Mouse (Mus musculus): Measurements from ENCODE around the gene Map2k1. TPM values are rescaled to one million over a fixed set of nuclear protein-coding genes. Genes with fewer than 3 reads are reported as not detected.

Gene Map2k1
- total RNA-seq, 4 experiments from 2014 or later = 290 to 306 (median 301) TPM

DNA sequence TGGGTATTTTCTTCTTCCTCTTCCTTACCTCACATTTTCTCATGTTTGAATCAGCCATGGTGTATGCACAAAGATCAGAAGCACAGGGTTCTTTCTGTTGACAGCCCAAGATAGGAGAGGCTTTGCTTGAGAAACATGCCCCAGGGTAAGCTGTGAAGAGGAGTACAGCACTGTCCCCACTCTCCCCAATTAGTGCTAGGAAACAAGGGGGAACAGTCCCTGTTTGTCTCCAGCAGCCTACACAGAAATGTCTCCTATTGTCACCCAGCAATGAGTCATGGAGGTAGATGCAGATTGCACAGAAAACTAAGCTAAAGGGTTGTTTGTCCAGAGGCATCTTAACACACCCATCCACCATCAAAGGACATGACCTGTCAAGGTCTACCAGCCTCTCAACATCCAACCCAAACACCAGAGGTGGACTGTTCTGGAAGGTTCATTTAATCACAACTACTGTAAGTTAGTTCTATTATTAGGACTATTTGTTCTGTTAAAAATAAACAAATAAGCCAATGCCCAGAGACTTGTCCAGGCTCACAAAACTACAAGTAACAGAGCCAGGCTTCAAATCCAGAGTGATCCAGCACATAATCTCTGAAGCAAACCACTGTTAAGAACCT, 3.2 kb downstream of the Map2k1 start:
- no peak for DNase-seq (ENCODE audit: low spot score in 2 of 2)

DNA sequence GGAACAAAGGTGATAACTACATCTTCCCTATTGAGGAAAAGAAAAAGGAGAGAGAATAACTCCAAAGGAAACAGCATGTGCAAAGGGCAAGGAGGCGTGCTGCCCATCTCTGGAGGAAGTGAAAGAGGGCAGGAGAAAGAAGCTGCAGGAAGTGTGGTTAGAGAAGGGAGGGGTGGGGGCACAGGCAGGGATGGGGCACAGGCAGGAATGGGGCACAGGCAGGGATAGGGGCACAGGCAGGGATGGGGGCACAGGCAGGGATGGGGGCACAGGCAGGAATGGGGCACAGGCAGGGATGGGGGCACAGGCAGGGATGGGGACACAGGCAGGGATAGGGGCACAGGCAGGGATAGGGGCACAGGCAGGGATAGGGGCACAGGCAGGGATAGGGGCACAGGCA, 4.1 kb downstream of the Map2k1 start:
- no peak for DNase-seq (ENCODE audit: low spot score in 2 of 2)

DNA sequence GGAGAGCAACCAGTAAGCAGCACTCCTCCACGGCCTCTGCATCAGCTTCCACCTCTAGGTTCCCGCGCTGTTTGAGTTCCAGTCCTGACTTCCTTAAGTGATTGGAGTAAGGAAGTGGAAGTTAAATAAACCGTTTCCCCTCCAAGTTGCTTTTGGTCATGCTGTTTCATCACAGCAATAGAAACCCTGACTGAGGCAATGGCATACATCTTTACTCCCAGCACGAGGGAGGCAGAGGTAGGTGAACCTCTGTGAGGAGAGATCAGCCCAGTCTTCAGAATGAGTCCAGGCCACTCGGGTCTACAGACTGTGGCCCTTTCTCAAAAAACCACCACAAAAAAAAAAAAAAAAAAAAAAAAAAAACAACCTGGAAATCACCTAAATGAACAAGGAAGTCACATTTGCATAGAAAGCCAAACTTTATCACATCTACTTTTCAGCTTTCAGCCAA, 11.0 kb downstream of the Map2k1 start:
- no peak for DNase-seq (ENCODE audit: low spot score in 2 of 2)

DNA sequence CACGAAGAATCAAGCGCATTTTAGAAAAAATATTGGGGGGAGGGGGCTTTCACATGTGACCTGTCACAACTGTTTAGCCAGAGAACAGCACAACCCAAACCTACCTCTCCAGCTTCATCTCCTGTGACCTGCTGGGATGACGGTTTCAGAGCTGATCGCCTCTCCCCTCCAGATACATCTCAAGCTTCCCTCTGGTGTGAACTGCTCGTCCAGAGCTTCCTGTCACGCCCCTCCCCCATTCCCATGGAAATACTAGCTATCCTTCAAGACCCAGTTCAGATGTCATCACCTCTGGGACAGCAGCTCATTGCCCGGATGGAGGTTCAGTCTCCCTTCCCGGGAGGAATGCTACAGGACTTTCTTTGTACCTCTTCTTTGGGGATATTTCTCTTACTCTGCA, 12.8 kb downstream of the Map2k1 start:
- DNase-seq (ENCODE audit: low spot score in 2 of 2) = no peak

DNA sequence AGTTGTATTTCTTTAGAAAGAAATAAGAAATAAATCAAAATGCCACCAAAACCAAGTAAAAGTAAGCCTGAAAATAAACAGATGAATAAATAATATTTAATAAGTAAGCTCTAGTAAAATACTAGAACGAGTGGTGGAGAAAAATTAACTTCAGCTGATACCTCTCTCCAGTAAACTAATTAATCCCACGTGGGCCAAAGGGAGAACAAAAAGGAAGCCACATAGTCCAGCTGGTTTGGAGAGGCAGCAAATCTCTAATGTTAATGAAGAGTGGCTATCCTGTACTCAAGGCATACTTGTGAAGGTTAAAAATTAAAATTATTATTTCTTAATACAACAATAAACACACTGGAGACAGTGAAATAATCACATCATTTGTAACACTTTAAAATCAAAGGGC, 13.3 kb downstream of the Map2k1 start:
- DNase-seq (ENCODE audit: low spot score in 2 of 2) = no peak

DNA sequence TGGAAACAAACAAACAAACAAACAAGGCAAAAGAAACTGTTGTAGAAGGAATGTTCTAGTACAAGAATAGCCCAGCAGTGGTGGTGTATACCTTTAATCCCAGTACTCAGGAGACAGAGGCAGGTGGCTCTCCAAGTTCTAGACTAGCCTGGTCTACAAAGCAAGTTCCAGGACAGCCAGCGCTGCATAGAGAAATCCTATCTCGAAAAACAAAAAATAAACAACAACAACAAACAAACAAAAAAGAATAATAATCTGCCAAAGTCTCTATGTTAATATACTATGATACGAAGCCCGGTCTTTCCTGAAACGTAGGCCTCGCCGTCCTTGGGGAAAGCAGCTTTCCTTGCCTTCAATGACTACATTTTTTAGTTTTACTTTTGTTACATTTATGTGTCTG, 17.4 kb downstream of the Map2k1 start:
- no peak for DNase-seq (ENCODE audit: low spot score in 2 of 2)

DNA sequence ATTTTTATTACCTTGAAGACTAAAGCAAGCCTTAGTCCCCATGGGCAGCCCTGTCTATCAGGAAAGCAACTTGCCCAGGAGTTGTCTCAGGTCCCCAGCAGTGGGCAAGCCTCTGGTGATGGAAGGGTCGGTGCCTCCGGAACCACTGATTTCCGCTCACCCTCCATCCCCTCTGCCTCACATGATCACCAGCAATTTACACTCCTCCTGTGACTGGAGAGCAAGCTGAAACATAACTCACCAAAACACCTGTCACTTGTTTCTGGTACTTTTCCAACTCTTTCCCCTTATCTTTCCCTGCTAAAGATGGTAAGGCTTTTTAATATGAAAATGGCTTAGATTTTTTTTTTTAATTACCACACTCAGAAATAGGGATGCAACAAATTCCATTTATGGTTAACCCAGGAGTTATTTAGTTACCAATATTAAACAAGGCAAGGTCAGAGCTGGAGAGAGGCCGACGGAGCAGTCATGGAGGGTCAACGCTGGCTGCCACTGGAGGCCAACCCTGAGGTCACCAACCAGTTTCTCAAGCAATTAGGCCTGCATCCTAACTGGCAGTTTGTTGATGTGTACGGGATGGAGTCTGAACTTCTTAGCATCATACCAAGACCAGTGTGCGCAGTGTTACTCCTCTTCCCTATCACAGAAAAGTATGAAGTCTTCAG, 18.5 kb downstream of the Map2k1 start, which contains the start of gene Uchl4:
Gene Uchl4 (plus strand): TSS at position 434 of the 668 bp plus-strand sequence.
- no peak for DNase-seq (ENCODE audit: low spot score in 2 of 2)

DNA sequence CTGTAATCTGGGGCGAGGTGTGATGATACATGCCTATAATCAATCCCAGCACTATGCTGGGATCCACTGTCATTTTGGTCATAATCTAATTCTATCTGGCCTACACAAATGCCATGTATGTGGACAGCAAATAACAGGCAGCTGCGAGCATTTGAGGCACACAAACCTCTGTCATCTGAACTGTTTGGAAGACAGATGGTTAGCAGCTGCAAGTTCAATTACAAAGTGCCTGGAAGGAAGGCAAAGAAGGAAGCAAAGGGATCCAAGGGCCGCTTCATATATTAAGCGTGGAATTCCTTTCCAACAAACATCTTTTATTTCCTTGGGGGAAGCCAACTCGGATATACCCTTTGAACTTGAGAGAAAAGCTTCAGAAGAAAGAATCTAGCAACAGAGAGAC, 19.8 kb downstream of the Map2k1 start:
- no peak for DNase-seq (ENCODE audit: low spot score in 2 of 2)

DNA sequence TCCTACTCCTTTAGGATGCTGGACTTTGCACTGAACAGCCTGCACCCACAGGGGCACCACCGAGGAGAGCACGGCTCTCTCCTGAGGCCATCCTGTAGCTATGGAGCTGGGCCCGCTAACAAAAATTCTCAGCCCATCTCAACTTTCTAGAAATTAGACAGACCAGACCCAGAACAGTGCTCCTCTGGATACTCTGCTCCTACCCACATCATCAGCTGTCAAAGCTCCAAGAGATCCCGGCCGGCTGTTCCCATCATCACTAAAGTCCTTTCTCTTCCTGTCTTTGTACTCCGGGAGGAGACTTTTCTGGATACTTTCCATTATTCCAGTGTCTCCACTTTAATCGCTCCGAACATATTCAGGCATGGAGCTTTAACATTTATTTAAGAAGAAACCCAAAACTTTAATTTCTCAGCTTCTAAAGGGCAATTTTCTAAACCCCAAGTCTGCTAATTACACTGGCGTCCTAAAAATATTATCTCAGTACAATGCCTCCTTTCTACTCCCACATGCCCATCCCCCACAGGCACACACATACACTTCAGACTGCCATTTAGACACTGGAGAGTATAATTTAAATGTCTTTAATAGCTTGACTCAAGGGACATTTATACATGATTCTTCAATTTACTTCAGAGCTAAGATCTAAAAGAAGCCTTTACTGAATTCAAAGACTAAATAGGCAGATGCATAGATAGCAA, 21.0 kb downstream of the Map2k1 start:
- DNase-seq (ENCODE audit: low spot score in 2 of 2) = no peak

DNA sequence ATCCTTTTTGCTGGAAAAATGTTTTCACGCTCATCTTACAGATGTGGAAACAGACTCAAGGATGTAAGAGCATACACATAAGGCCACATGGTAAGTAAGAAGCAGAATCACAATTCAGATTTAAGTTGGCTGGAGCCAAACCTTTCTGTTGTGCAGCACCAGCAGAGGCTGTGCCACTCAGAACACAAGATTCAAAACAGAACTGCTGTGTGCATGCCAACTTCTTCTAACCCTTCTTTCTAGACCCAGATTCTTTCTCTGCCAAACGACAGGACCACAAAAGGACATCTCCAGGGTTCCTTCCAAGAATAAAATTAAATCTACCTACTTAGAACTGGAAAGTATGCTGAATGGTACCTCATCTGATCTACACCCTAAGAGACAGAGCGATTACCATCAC, 21.8 kb downstream of the Map2k1 start:
- DNase-seq (ENCODE audit: low spot score in 2 of 2) = no peak

DNA sequence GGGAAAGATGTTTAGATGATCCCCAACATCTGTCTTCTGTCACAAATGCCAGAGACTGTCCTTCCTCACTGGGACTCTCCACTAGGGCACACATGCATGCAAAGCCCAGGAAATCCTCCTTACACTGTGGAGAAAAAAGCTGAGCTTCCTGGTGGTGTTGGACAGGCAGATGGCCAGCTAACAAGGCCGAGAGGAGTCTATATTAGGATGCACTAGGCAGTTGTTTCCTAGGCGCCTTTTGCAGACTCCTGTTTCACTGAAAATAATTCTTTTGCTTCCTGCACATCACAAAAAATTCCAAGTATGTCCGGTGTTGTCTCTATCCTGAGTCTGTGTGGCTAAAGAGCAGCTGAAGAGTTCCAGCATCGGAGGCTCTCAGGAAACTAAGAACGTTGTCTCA, 22.3 kb downstream of the Map2k1 start:
- no peak for DNase-seq (ENCODE audit: low spot score in 2 of 2)

DNA sequence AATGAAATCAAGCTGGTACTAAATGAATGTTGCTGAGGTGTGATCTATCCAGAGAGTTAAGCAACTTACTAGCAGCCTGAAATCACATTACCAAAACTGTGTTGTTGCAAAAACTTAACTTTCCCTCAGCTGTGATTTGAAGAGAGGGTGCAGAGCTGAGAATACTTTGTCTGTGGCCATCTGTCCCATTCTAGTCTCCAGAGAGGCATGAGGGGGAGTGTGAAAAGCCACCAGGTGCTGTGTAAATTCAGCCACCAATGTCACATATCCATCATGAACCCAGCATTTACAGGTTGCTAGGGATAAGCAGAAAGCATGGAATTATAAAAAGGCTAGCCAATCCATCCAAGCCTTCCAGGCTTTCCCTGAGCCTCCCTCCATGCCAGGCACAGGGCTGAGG, 24.5 kb downstream of the Map2k1 start:
- DNase-seq (ENCODE audit: low spot score in 2 of 2) = no peak

DNA sequence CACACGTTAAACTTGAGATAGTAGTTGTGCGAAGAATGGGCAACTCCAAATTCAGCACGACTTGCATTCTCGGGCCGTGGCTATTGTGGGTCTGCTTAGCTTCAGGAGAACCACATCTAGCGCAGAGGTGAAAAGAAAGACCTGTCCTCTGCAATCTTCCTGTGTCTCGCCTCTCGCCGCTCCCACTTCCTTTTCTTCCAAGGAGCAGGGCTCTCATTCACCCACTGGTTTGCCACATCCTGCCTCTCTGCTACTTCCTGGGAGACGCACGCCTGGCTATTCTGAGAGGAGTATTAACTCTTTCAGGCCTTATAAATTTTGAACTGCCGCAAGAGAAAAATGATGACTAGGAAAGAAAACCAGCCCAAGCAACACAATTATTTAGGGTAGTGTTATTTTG, 25.7 kb downstream of the Map2k1 start:
- no peak for DNase-seq (ENCODE audit: low spot score in 2 of 2)

DNA sequence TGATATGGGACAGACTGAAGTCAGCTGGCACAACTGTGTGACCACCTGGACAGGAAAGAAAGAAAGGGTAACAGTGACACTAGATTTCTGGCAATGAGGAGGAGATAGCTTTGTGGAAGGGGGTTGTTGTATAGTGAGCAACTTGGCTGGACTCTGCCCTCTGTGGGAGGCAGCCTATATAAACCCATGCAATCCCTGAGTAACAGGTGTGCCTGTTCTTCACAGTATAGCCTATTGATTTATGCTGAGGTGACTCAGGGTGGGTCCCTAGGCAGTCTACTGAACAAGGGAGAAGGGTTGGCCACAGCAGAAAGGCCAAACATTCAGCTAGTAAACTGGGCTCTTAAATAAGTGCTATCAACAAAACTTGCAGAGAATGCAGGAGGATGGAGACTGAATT, 27.6 kb downstream of the Map2k1 start:
- DNase-seq (ENCODE audit: low spot score in 2 of 2) = no peak

DNA sequence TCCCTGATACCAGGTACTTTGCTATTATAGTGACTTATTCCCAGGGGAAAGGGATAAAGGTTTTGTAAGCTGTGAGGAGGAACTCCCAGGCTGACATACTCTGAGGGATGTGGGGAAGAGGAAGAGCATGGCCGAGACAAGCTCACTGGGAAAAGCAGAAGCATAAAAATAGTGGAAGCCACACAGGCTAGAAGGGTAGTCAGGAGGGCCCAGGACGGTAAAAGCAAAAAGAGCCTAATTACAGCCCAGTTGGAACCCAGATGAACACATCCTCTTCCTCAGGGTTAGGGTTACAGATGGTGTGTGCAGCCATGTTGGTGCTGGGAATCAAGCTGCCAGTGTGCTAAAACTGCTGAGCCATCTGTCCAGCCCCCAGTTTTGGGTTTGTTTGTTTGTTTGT, 31.3 kb downstream of the Map2k1 start:
- no peak for DNase-seq (ENCODE audit: low spot score in 2 of 2)

DNA sequence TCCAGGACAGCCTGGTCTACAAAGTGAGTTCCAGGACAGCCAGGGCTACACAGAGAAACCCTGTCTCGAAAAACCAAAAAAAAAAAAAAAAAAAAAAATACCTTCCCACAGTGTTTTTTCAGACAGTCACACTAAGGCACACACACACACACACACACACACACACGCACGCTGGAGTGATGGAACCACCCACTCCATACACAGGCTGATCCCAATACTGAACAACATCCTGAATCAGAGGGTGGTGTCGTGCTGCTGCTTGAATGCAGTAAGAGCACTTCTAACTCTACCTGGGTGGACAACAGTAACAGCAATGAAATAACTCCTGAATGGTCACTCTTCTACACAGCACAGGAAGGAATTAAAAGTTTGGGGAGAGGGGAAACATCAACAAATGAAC, 32.0 kb downstream of the Map2k1 start:
- DNase-seq (ENCODE audit: low spot score in 2 of 2) = no peak

DNA sequence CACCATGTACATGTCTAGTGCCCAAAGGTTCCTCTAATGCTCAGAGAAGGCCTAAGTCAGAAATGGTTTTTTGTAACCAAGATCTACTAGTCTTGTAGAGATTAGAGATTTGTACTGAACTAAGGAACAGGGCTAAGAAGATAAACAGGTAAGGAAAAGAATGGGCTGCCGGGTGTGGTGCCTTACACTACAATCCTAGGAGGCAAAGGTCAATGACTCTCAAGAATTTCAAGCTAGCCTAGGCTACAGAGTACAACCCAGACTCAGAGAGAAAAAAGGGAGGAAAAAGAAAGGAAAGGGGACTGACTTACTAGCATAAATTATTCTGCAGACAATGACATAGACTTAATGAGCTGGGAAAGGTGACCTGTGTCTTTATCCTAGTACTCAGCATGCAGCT, 32.8 kb downstream of the Map2k1 start:
- no peak for DNase-seq (ENCODE audit: low spot score in 2 of 2)

DNA sequence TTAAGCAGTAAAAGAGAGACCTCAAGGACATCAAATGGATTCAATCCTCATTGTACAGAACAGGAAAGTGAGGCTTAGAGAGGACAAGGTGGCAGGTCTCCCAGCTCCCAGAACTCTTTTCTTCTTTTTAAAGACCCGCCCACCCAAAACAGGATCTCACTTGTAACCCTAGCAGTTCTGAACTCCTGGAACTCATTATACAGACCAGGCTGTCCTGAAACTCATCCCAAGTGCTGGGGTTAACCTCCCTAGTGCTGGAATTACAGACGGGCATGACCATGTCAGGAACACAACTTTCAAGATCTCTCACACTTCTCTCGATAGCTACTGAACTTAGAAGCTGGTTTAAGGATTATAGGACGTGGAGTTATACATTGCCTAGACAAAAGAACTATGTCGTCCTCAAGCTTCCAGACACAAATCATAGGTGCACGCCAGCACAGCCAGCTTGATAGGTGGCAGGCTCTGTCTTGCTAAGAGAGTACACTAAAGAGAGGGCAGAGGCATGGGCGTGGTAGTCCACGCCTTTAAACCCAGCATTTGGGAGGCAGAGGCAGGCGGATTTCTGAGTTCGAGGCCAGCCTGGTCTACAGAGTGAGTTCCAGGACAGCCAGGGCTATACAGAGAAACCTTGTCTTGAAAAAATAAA, 33.5 kb downstream of the Map2k1 start:
- DNase-seq (ENCODE audit: low spot score in 2 of 2) = no peak

DNA sequence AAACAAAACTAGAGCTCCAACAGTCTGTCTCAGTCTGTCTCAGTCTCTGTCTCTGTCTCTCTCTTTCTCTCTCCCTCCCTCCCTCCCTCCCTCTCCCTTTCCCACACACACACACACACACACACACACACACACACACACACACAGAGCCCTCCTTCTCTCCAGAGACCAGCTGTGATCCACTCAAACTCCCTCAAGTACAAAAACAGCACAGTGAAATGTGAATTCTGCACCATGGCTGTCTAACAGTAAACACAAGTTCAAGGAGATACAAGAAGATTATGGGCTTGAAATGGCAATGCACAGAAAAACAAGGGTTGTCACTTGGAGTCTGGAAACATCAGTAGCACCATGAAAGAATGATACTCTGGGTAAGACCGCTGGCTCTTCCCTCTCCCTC, 34.1 kb downstream of the Map2k1 start:
- DNase-seq (ENCODE audit: low spot score in 2 of 2) = no peak

DNA sequence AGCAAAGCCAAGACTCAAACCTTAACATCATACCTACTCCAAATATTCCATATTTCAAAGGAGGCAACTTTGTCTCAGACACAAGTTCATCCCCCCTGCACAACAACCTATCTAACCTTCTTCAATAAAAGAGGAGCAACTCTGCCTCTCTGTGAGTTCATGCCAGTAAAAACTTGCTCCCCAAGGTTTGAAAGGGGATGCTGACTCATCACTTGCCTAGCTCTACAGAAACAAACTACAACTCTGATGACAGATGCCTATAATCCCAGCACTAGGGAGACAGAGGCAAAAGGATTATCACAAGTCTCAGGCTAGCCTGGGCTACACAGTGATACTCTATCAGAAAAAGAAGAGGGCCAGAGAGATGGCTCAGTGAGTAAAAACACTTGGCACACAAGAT, 35.5 kb downstream of the Map2k1 start:
- no peak for DNase-seq (ENCODE audit: low spot score in 2 of 2)

DNA sequence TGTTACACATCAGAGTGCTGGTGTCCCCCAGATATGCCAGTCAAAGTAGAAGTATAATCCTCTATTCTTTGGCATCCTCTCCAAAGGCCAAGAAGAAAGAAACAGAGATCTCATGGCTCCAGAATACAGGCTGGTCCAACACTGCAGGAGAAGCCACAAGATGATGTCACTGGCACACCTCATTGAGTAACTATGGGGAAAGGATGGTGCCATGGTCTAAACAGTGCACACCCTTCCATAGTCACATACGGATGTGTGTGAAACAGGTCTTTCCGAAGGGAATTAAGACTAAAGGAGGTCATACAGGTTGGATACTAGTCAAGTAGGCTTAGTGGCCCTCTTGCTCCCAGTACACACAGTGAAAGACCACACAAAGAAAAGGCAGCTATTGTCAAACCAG, 36.8 kb downstream of the Map2k1 start:
- no peak for DNase-seq (ENCODE audit: low spot score in 2 of 2)

DNA sequence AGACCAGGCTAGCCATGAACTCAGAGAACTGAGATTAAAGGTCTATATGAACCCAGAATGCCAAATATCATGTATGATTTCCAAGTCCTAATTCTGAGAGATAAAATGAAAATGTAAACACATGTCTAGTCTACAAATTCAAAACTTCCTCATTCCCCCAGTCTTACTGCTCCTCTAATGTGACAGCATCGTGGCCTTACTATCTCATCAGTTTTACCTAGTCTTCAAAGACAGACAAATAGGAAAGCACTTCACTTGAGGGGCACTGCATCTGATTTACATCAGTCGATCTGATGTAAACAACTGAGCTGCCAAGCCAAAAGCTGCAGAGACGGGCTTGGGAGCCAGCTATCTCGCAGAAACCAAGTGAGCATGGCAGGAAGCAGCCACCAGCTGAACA, 37.3 kb downstream of the Map2k1 start:
- DNase-seq (ENCODE audit: low spot score in 2 of 2) = no peak
